Mouse (Mus musculus): ENCODE data around the gene Shkbp1. TPM values are rescaled to one million over a fixed set of nuclear protein-coding genes. Genes with fewer than 3 reads are reported as not detected.

Gene Shkbp1
- polyA plus RNA-seq, 1 experiment from 2014 or later, result 52.4 TPM

Other genes starting within 250 kb of the Shkbp1 start
- gene Cyp2f2, start 236.1 kb downstream of the Shkbp1 start, polyA plus RNA-seq (2014; fragmentation: Nextera tagmentation; extraction: Ambion mirVana), result not detected in 2 replicates
- 0.28 TPM in 1 of 2 replicates, not detected in the other for gene Cyp2t4, start 202.3 kb downstream of the Shkbp1 start, polyA plus RNA-seq (2014; fragmentation: Nextera tagmentation; extraction: Ambion mirVana)
- gene Egln2, start 189.2 kb downstream of the Shkbp1 start, polyA plus RNA-seq (2014; fragmentation: Nextera tagmentation; extraction: Ambion mirVana), result 42.2 and 54.2 TPM in 2 replicates
- 69.8 and 75.8 TPM in 2 replicates for gene Rab4b, start 177.1 kb downstream of the Shkbp1 start, polyA plus RNA-seq (2014; fragmentation: Nextera tagmentation; extraction: Ambion mirVana)
- not detected in 2 replicates for gene Gm21983, start 174.9 kb downstream of the Shkbp1 start, polyA plus RNA-seq (2014; fragmentation: Nextera tagmentation; extraction: Ambion mirVana)
- 11.9 and 15.6 TPM in 2 replicates for gene Mia, start 174.9 kb downstream of the Shkbp1 start, polyA plus RNA-seq (2014; fragmentation: Nextera tagmentation; extraction: Ambion mirVana)
- 2.8 and 3.2 TPM in 2 replicates for gene BC024978, start 160.2 kb downstream of the Shkbp1 start, polyA plus RNA-seq (2014; fragmentation: Nextera tagmentation; extraction: Ambion mirVana)
- gene Snrpa, start 159.7 kb downstream of the Shkbp1 start, polyA plus RNA-seq (2014; fragmentation: Nextera tagmentation; extraction: Ambion mirVana), result 264 and 273 TPM in 2 replicates
- gene Itpkc, start 127.4 kb downstream of the Shkbp1 start, polyA plus RNA-seq (2014; fragmentation: Nextera tagmentation; extraction: Ambion mirVana), result 4.4 and 6.5 TPM in 2 replicates
- gene Coq8b, start 123.0 kb downstream of the Shkbp1 start, polyA plus RNA-seq (2014; fragmentation: Nextera tagmentation; extraction: Ambion mirVana), result 21.1 and 22.9 TPM in 2 replicates
- gene Numbl, start 97.6 kb downstream of the Shkbp1 start, polyA plus RNA-seq (2014; fragmentation: Nextera tagmentation; extraction: Ambion mirVana), result 22.9 and 28.6 TPM in 2 replicates
- gene Ltbp4, start 18.3 kb downstream of the Shkbp1 start, polyA plus RNA-seq (2014; fragmentation: Nextera tagmentation; extraction: Ambion mirVana), result 8.0 and 11.0 TPM in 2 replicates
- gene Gm20479, start 1.4 kb upstream of the Shkbp1 start, polyA plus RNA-seq (2014; fragmentation: Nextera tagmentation; extraction: Ambion mirVana), result 0.38 TPM in 1 of 2 replicates, not detected in the other
- gene Sptbn4, start 91.7 kb upstream of the Shkbp1 start, polyA plus RNA-seq (2014; fragmentation: Nextera tagmentation; extraction: Ambion mirVana), result 1.6 and 1.7 TPM in 2 replicates
- 22.4 and 23.7 TPM in 2 replicates for gene Blvrb, start 92.0 kb upstream of the Shkbp1 start, polyA plus RNA-seq (2014; fragmentation: Nextera tagmentation; extraction: Ambion mirVana)
- gene Sertad3, start 117.7 kb upstream of the Shkbp1 start, polyA plus RNA-seq (2014; fragmentation: Nextera tagmentation; extraction: Ambion mirVana), result 12.5 and 14.2 TPM in 2 replicates
- 8.6 and 9.7 TPM in 2 replicates for gene Sertad1, start 130.9 kb upstream of the Shkbp1 start, polyA plus RNA-seq (2014; fragmentation: Nextera tagmentation; extraction: Ambion mirVana)
- gene Prx, start 143.3 kb upstream of the Shkbp1 start, polyA plus RNA-seq (2014; fragmentation: Nextera tagmentation; extraction: Ambion mirVana), result 0.55 and 0.73 TPM in 2 replicates
- gene Hipk4, start 167.2 kb upstream of the Shkbp1 start, polyA plus RNA-seq (2014; fragmentation: Nextera tagmentation; extraction: Ambion mirVana), result 0.08 and 0.27 TPM in 2 replicates
- 98.6 and 108 TPM in 2 replicates for gene Pld3, start 197.2 kb upstream of the Shkbp1 start, polyA plus RNA-seq (2014; fragmentation: Nextera tagmentation; extraction: Ambion mirVana)
- 26.3 and 31.2 TPM in 2 replicates for gene 2310022A10Rik, start 197.2 kb upstream of the Shkbp1 start, polyA plus RNA-seq (2014; fragmentation: Nextera tagmentation; extraction: Ambion mirVana)
- 80.6 and 85.8 TPM in 2 replicates for gene Akt2, start 235.5 kb upstream of the Shkbp1 start, polyA plus RNA-seq (2014; fragmentation: Nextera tagmentation; extraction: Ambion mirVana)

All from forebrain, embryonic 14.5 days (tissue).